Mouse (Mus musculus) layer of hippocampus, postnatal 14 days (tissue): Measurements from ENCODE around the gene Cdhr3. TPM values are rescaled to one million over a fixed set of nuclear protein-coding genes. Genes with fewer than 3 reads are reported as not detected.
"Not testable (repeated sequence)": the region's sequence is repeated elsewhere in the genome, so short reads cannot be mapped to it uniquely, and the experiment has no call there.

Experiments used
- DNase-seq, 2 experiments: peaks; one replicate each; pipeline ENCODE4 v3.0.0; 2021 to 2022; ENCODE audit warnings: low spot score in 2 of 2, mixed read lengths in 1 of 2
- microRNA-seq, 2 experiments: library from miRNA; unstranded; fragments of <30 nt; microRNA quantifications; one replicate each; pipeline ENCODE4 v1.2.0; 2021
- total RNA-seq, 2 experiments: library from RNA; stranded (reverse); gene quantifications; 2 replicates each; pipeline ENCODE4 v1.2.3; 2021

The Cdhr3 gene
- total RNA-seq, 2 experiments from 2014 or later = 0.76 to 2.5 TPM

DNA sequence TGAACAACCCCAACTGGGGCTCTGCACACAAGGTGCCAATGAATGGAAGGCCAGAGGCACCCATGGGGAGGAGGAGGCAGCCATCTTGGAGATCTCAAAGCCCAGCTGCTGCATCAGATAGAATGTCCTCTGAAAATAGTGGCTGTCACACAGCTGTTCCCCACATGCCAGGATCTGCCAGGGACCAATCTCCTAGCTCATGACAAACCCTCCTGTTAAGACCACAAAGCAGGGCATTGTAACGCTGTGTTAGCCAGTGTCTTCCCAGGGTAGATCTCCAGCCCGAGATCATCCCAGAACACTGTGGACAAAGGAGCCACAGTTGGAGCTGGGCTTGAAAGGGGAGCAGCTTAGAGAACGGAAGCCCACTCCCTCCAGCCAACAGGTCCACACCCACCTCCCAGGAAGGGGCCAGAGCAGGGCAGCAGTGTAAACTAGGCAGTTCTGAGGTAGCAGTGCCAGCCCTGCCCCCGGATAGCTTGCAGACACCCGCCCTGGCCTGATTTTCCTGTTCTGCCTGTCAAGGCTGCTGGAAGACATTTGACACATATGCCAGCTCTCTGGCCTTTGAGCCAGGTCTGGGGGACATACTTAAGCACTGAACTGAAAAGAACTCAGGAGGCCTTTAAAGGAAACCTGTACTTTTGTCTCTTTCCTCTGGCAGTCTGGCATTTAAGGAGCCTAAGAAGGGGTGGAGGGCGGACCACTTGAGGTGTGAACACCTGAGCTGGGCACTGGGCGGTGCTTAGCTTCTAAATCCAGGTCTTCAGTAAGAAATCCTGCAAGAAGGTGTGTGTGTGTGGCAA, 84.2 kb downstream of the Cdhr3 start:
- no peak for DNase-seq

GRCm38 (mm10) chr12:33007176-33007575, 85.5 kb downstream of the Cdhr3 start:
- DNase-seq = no peak

GRCm38 (mm10) chr12:33005858-33006257, 86.8 kb downstream of the Cdhr3 start:
- no peak for DNase-seq

- DNase-seq = no peak
These were observed 89.2 kb downstream of the Cdhr3 start for GRCm38 (mm10) chr12:33003339-33003965.

- no peak for DNase-seq
These were observed 92.3 kb downstream of the Cdhr3 start for GRCm38 (mm10) chr12:33000402-33000801.

DNA sequence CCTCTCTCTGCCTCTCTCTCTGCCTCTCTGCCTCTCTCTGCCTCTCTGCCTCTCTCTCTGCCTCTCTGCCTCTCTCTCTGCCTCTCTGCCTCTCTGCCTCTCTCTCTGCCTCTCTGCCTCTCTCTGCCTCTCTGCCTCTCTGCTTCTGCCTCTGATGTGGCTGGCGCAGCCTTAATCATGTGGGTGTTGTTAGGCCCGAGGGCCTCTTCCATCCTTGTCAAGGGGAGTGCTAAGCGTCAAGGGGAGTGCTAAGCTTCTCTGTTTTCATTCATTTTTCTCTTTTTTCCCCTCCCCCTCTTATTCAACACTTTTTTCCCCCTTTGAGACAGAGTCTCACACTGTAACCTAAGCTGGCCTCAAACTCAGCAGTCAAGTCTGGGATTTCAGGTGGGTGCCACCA, 92.9 kb downstream of the Cdhr3 start:
- DNase-seq = not testable (repeated sequence)

- DNase-seq = no peak
These were observed 93.9 kb downstream of the Cdhr3 start for GRCm38 (mm10) chr12:32998766-32999165.

- no peak for DNase-seq
These were observed 97.4 kb downstream of the Cdhr3 start for GRCm38 (mm10) chr12:32995081-32995834.

- no peak for DNase-seq
These were observed 98.6 kb downstream of the Cdhr3 start for GRCm38 (mm10) chr12:32994081-32994480.

DNA sequence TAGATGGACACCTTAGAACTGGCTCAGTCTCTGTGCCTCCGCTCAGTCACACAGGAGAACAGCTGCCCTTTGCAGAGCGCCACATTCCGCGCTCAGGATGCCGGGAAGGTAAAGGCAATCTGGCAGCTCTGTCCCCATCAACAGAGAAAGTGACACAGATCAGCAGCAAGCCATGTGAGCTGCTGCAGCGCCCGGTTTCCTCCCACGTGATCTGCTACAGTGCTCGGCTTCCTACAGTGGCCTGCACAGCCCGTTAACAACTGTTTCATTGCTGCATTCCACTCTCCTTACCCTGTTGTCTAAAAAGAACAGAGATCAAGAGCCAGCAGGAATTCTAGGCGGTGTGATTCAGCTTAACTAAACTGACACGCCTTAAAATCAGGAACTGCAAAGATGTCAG, 102.9 kb downstream of the Cdhr3 start:
- DNase-seq = no peak

DNA sequence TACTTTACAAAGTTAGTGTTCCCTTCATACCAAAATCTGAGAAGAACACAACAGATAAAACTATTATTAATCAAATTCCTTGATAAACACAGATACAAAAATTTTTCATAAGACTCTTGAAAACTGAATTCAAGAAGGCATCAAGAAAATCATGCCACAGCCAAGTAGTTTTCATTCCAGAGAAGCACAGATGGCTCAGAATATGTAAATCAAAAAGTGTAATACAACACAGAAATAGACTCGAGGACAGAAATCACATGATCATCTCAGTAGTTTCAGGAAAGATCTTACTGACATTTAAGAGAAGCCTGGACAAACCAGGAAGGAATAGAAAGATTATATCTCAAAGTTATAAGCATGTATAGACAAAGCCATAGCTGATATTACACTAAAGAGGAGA, 106.4 kb downstream of the Cdhr3 start:
- no peak for DNase-seq

Small RNAs within 50 kb of the gene (microRNA-seq; reads per million reads assigned to microRNA genes)
- 0 reads per million in 2 experiments for gene Gm22904

Other genes starting within 250 kb of the Cdhr3 start
- 10 to 100 TPM; 37.2 to 41.0 TPM for gene Sypl, start 139.0 kb downstream of the Cdhr3 start, total RNA-seq
- gene Atxn7l1, start 54.8 kb upstream of the Cdhr3 start, total RNA-seq = 10 to 100 TPM; 46.3 to 47.5 TPM